Mouse (Mus musculus) embryonic facial prominence, embryonic 13.5 days (tissue): ENCODE data around the gene Slc46a3. TPM values are rescaled to one million over a fixed set of nuclear protein-coding genes. Genes with fewer than 3 reads are reported as not detected.

ENCODE experiments used
- ATAC-seq: fragments of 200-750 bp; cut with Nextera tagmentation; 2 replicates; pipeline ENCODE4 v1.8.0; 2017; ENCODE audit warnings: low read depth; ENCODE audit not compliant: insufficient number of reproducible peaks, insufficient read depth, low FRiP score, low TSS enrichment
- H3K27ac ChIP-seq: fragments of 300-500 bp; sonication (generic); 2 replicates; pipeline ENCODE4 v1.5.1; 2015; ENCODE audit warnings: moderate library complexity, mild to moderate bottlenecking, inconsistent platforms
- H3K27me3 ChIP-seq: fragments of 300-500 bp; sonication (generic); 2 replicates; pipeline ENCODE4 v1.6.1; 2015; ENCODE audit warnings: mild to moderate bottlenecking, inconsistent platforms
- H3K36me3 ChIP-seq: fragments of 300-500 bp; sonication (generic); 2 replicates; pipeline ENCODE4 v1.6.1; 2015; ENCODE audit warnings: mild to moderate bottlenecking, inconsistent platforms
- H3K4me1 ChIP-seq: fragments of 300-500 bp; sonication (generic); 2 replicates; pipeline ENCODE4 v1.6.1; 2015; ENCODE audit warnings: inconsistent platforms
- H3K4me2 ChIP-seq: fragments of 300-500 bp; sonication (generic); 2 replicates; pipeline ENCODE4 v1.6.1; 2015; ENCODE audit warnings: moderate library complexity, mild to moderate bottlenecking, inconsistent platforms
- H3K4me3 ChIP-seq: fragments of 300-500 bp; sonication (generic); 2 replicates; pipeline ENCODE4 v1.5.1; 2015; ENCODE audit warnings: mild to moderate bottlenecking, inconsistent platforms
- H3K9ac ChIP-seq: fragments of 300-500 bp; sonication (generic); 2 replicates; pipeline ENCODE4 v1.6.1; 2015; ENCODE audit warnings: mild to moderate bottlenecking, inconsistent platforms
- H3K9me3 ChIP-seq: fragments of 300-500 bp; sonication (generic); 2 replicates; pipeline ENCODE4 v1.6.1; 2016; ENCODE audit warnings: inconsistent platforms
- WGBS: fragments of 180-500 bp; shearing (Covaris S2); methylation state at CpG from one replicate; pipeline ENCODE4 v1.1.7; 2015; ENCODE audit warnings: mixed read lengths; 5-methylcytosine and 5-hydroxymethylcytosine counted together
- polyA plus RNA-seq: library from polyadenylated mRNA; unstranded; fragments of >200 nt; fragmentation: Nextera tagmentation; extraction: Ambion mirVana; gene quantifications from 2 replicates; pipeline ENCODE4 v1.2.1, GENCODE M21; 2015

Gene Slc46a3
- polyA plus RNA-seq, 1 experiment from 2014 or later = 2.0 TPM

- Histone ChIP-seq H3K4me3 (no peak overlapping the region), H3K4me2 (no peak overlapping the region), H3K36me3 (peaks cover 95% of the 10 kb centered on the region), H3K9me3 (no peaks in the 10 kb centered on the region), H3K27ac (no peak overlapping the region), H3K4me1 (no peaks in the 10 kb centered on the region), H3K27me3 (no peaks in the 10 kb centered on the region), H3K9ac (no peak overlapping the region)
- no peak for ATAC-seq
- 94% methylated on average over 4 of the region's 4 CpGs for WGBS
Observed at GRCm38 (mm10) chr5:147868674-147869073, 25.9 kb downstream of the Slc46a3 start.

GRCm38 (mm10) chr5:147860449-147861261, 34.0 kb downstream of the Slc46a3 start, which contains the start of gene Pomp:
Gene Pomp, plus strand, starts transcription at chr5:147860461.
- WGBS = under 1% methylated on average over 68 of the region's 68 CpGs
- Histone ChIP-seq H3K36me3 (peaks cover 35% of the 10 kb centered on the region), H3K4me3 (peak within 1 kb of the TSS; percentile 99), H3K9ac (peak within 1 kb of the TSS; percentile 94), H3K4me2 (peak within 1 kb of the TSS; percentile 93), H3K27me3 (no peaks in the 10 kb centered on the region), H3K9me3 (no peaks in the 10 kb centered on the region), H3K4me1 (peaks cover 16% of the 10 kb centered on the region), H3K27ac (peak within 1 kb of the TSS; percentile 86)
- peak; percentile 86 for ATAC-seq

GRCm38 (mm10) chr5:147860076-147860448, 34.6 kb downstream of the Slc46a3 start:
- WGBS = under 1% methylated on average over 18 of the region's 18 CpGs
- Histone ChIP-seq H3K27me3 (no peaks in the 10 kb centered on the region), H3K27ac (peak overlapping the region; percentile 86), H3K9me3 (no peaks in the 10 kb centered on the region), H3K4me2 (peak overlapping the region; percentile 93), H3K36me3 (peaks cover 29% of the 10 kb centered on the region), H3K4me1 (peaks cover 16% of the 10 kb centered on the region), H3K4me3 (peak overlapping the region; percentile 99), H3K9ac (peak overlapping the region; percentile 94)
- no peak; the same call in 1 of the 2 replicates for ATAC-seq

- Histone ChIP-seq H3K4me2 (no peak overlapping the region), H3K9ac (no peak overlapping the region), H3K4me3 (no peak overlapping the region), H3K27me3 (no peaks in the 10 kb centered on the region), H3K4me1 (peaks cover 8% of the 10 kb centered on the region; the same call in 1 of the 2 replicates), H3K9me3 (no peaks in the 10 kb centered on the region), H3K27ac (no peak overlapping the region), H3K36me3 (no peaks in the 10 kb centered on the region)
- no peak for ATAC-seq
- 75% methylated on average over 7 of the region's 7 CpGs for WGBS
Observed at GRCm38 (mm10) chr5:147850194-147850593, 44.4 kb downstream of the Slc46a3 start.

- Histone ChIP-seq H3K9ac (no peak overlapping the region), H3K27me3 (no peaks in the 10 kb centered on the region), H3K4me1 (peaks cover 8% of the 10 kb centered on the region; the same call in 1 of the 2 replicates), H3K27ac (no peak overlapping the region), H3K36me3 (no peaks in the 10 kb centered on the region), H3K4me2 (no peak overlapping the region), H3K9me3 (no peaks in the 10 kb centered on the region), H3K4me3 (no peak overlapping the region)
- no peak for ATAC-seq
- 24% methylated on average over 16 of the region's 16 CpGs for whole genome bisulfite sequencing
Observed at GRCm38 (mm10) chr5:147848164-147848863, 46.3 kb downstream of the Slc46a3 start.

- 54% methylated on average over 5 of the region's 5 CpGs for WGBS
- Histone ChIP-seq H3K27ac (no peak overlapping the region), H3K36me3 (no peaks in the 10 kb centered on the region), H3K4me3 (no peak overlapping the region), H3K9ac (no peak overlapping the region), H3K4me1 (peaks cover 8% of the 10 kb centered on the region; the same call in 1 of the 2 replicates), H3K27me3 (no peaks in the 10 kb centered on the region), H3K9me3 (no peaks in the 10 kb centered on the region), H3K4me2 (no peak overlapping the region)
- ATAC-seq = no peak
Observed at GRCm38 (mm10) chr5:147847361-147847760, 47.3 kb downstream of the Slc46a3 start.

- 65% methylated on average over 3 of the region's 3 CpGs for WGBS
- no peaks in the 10 kb centered on the region for H3K27me3 ChIP-seq
- H3K4me3 ChIP-seq = no peak overlapping the region
- H3K9me3 ChIP-seq = no peaks in the 10 kb centered on the region
- H3K27ac ChIP-seq = no peak overlapping the region
- H3K9ac ChIP-seq = no peak overlapping the region
- ATAC-seq = no peak
- peaks cover 8% of the 10 kb centered on the region; the same call in 1 of the 2 replicates for H3K4me1 ChIP-seq
- no peak overlapping the region for H3K4me2 ChIP-seq
- no peaks in the 10 kb centered on the region for H3K36me3 ChIP-seq
Observed at GRCm38 (mm10) chr5:147845319-147845718, 49.3 kb downstream of the Slc46a3 start.

GRCm38 (mm10) chr5:147843340-147843739, 51.3 kb downstream of the Slc46a3 start:
- no peak overlapping the region for H3K9ac ChIP-seq
- H3K4me2 ChIP-seq = no peak overlapping the region
- no peaks in the 10 kb centered on the region for H3K27me3 ChIP-seq
- ATAC-seq = no peak
- peaks cover 8% of the 10 kb centered on the region; the same call in 1 of the 2 replicates for H3K4me1 ChIP-seq
- no peak overlapping the region for H3K4me3 ChIP-seq
- no peaks in the 10 kb centered on the region for H3K36me3 ChIP-seq
- H3K27ac ChIP-seq = no peak overlapping the region
- 52% methylated on average over 7 of the region's 7 CpGs for WGBS
- H3K9me3 ChIP-seq = no peaks in the 10 kb centered on the region

- 78% methylated on average over 12 of the region's 12 CpGs for WGBS
- Histone ChIP-seq H3K27ac (no peak overlapping the region), H3K4me1 (peaks cover 3% of the 10 kb centered on the region; the same call in 1 of the 2 replicates), H3K9me3 (no peaks in the 10 kb centered on the region), H3K36me3 (no peaks in the 10 kb centered on the region), H3K4me3 (no peak overlapping the region), H3K4me2 (no peak overlapping the region), H3K9ac (no peak overlapping the region), H3K27me3 (peaks cover 15% of the 10 kb centered on the region)
- no peak for ATAC-seq
Observed at GRCm38 (mm10) chr5:147839418-147839817, 55.2 kb downstream of the Slc46a3 start.

- ATAC-seq = no peak
- H3K4me3 ChIP-seq = no peak overlapping the region; the same call in 1 of the 2 replicates
- peak overlapping the region; percentile 36 for H3K4me2 ChIP-seq
- no peaks in the 10 kb centered on the region for H3K9me3 ChIP-seq
- H3K9ac ChIP-seq = no peak overlapping the region
- H3K36me3 ChIP-seq = no peaks in the 10 kb centered on the region
- H3K27me3 ChIP-seq = peaks cover 23% of the 10 kb centered on the region
- peaks cover 3% of the 10 kb centered on the region; the same call in 1 of the 2 replicates for H3K4me1 ChIP-seq
- 8% methylated on average over 17 of the region's 17 CpGs for WGBS
- H3K27ac ChIP-seq = no peak overlapping the region
Observed at GRCm38 (mm10) chr5:147834841-147835500, 59.6 kb downstream of the Slc46a3 start.

- H3K9me3 ChIP-seq = no peaks in the 10 kb centered on the region
- no peak overlapping the region for H3K27ac ChIP-seq
- no peak overlapping the region for H3K4me2 ChIP-seq
- H3K4me3 ChIP-seq = no peak overlapping the region
- ATAC-seq = no peak
- no peaks in the 10 kb centered on the region for H3K36me3 ChIP-seq
- no peak overlapping the region for H3K9ac ChIP-seq
- H3K4me1 ChIP-seq = peaks cover 3% of the 10 kb centered on the region; the same call in 1 of the 2 replicates
- H3K27me3 ChIP-seq = peaks cover 23% of the 10 kb centered on the region
- 37% methylated on average over 14 of the region's 14 CpGs for WGBS
Observed at GRCm38 (mm10) chr5:147832842-147833241, 61.8 kb downstream of the Slc46a3 start.
